Mouse (Mus musculus) lung, postnatal 0 days (tissue): ENCODE results near the gene Lrrc20.

ENCODE experiments used
- CTCF ChIP-seq: IDR thresholded peaks from 2 replicates; pipeline ENCODE4 v1.5.1; 2016; ENCODE audit warnings: antibody characterized with exemption, mild to moderate bottlenecking
- EP300 ChIP-seq: IDR thresholded peaks from 2 replicates; pipeline ENCODE4 v1.6.1; 2016; ENCODE audit warnings: antibody characterized with exemption, mild to moderate bottlenecking, control low read depth

- TF ChIP-seq CTCF, result no peak
- TF ChIP-seq EP300, result no peak
Observed at GRCm38 (mm10) chr10:61625381-61626257, 150.0 kb downstream of the Lrrc20 start.
